Mouse (Mus musculus) midbrain, embryonic 12.5 days (tissue): ENCODE results near the gene Slc6a5. TPM values are rescaled to one million over a fixed set of nuclear protein-coding genes. Genes with fewer than 3 reads are reported as not detected.
A peak's percentile ranks its signal among the peaks of the same experiment; 100 is the strongest.
"Not testable (repeated sequence)": the region's sequence is repeated elsewhere in the genome, so short reads cannot be mapped to it uniquely, and the experiment has no call there.

Experiments used
- ATAC-seq: fragments of 200-750 bp; cut with Nextera tagmentation; 2 replicates; pipeline ENCODE4 v1.8.0; 2017; ENCODE audit warnings: low read depth, moderate TSS enrichment, moderate library complexity; ENCODE audit not compliant: low FRiP score
- H3K27ac ChIP-seq: fragments of 300-500 bp; sonication (generic); replicated peaks from 2 replicates; pipeline ENCODE4 v1.5.1; 2016; ENCODE audit warnings: mild to moderate bottlenecking
- H3K27me3 ChIP-seq: fragments of 300-500 bp; sonication (generic); 2 replicates; pipeline ENCODE4 v1.6.1; 2016; ENCODE audit warnings: mild to moderate bottlenecking
- H3K36me3 ChIP-seq: fragments of 300-500 bp; sonication (generic); 2 replicates; pipeline ENCODE4 v1.6.1; 2016
- H3K4me1 ChIP-seq: fragments of 300-500 bp; sonication (generic); 2 replicates; pipeline ENCODE4 v1.6.1; 2016
- H3K4me2 ChIP-seq: fragments of 300-500 bp; sonication (generic); replicated peaks from 2 replicates; pipeline ENCODE4 v1.6.1; 2016; ENCODE audit warnings: mild to moderate bottlenecking, moderate library complexity
- H3K4me3 ChIP-seq: fragments of 300-500 bp; sonication (generic); 2 replicates; pipeline ENCODE4 v1.5.1; 2016; ENCODE audit warnings: mild to moderate bottlenecking
- H3K9ac ChIP-seq: fragments of 300-500 bp; sonication (generic); replicated peaks from 2 replicates; pipeline ENCODE4 v1.6.1; 2016; ENCODE audit warnings: mild to moderate bottlenecking, moderate library complexity
- H3K9me3 ChIP-seq: fragments of 300-500 bp; sonication (generic); 2 replicates; pipeline ENCODE4 v1.6.1; 2016; ENCODE audit warnings: mild to moderate bottlenecking
- WGBS: fragments of 180-500 bp; shearing (Covaris S2); methylation state at CpG from one replicate; pipeline ENCODE4 v1.1.7; 2016; 5-methylcytosine and 5-hydroxymethylcytosine counted together
- polyA plus RNA-seq: library from polyadenylated mRNA; unstranded; fragments of >200 nt; fragmentation: Nextera tagmentation; extraction: Ambion mirVana; gene quantifications from 2 replicates; pipeline ENCODE4 v1.2.1, GENCODE M21; 2016

Slc6a5 gene
- polyA plus RNA-seq, 1 experiment from 2014 or later, result 0.08 TPM

GRCm38 (mm10) chr7:49915471-49915870 lies 5.5 kb downstream of the Slc6a5 start:
- 0 out of 2 replicates have a peak, but pooled peaks cover 6% of the 10 kb centered on the region for H3K9me3 ChIP-seq
- H3K4me1 ChIP-seq, result peaks cover 9% of the 10 kb centered on the region
- H3K27me3 ChIP-seq, result peaks cover 95% of the 10 kb centered on the region
- ATAC-seq, result no peak
- WGBS, result 2% methylated on average over 11 of the region's 11 CpGs
- H3K27ac ChIP-seq, result no peak overlapping the region
- no peaks in the 10 kb centered on the region for H3K36me3 ChIP-seq
- peak overlapping the region; percentile 30; the same call in 1 of the 2 replicates for H3K4me2 ChIP-seq
- 0 out of 2 replicates have a peak overlapping the region, but pooled peaks have one; percentile 12 for H3K4me3 ChIP-seq
- H3K9ac ChIP-seq, result no peak overlapping the region

- no peak for ATAC-seq
- H3K4me3 ChIP-seq, result no peak overlapping the region
- H3K4me1 ChIP-seq, result peaks cover 9% of the 10 kb centered on the region
- WGBS, result 92% methylated on average over 4 of the region's 4 CpGs
- 0 out of 2 replicates have a peak, but pooled peaks cover 6% of the 10 kb centered on the region for H3K9me3 ChIP-seq
- H3K4me2 ChIP-seq, result no peak overlapping the region
- H3K27ac ChIP-seq, result no peak overlapping the region
- no peaks in the 10 kb centered on the region for H3K36me3 ChIP-seq
- no peak overlapping the region for H3K9ac ChIP-seq
- peaks cover 64% of the 10 kb centered on the region for H3K27me3 ChIP-seq
Observed at GRCm38 (mm10) chr7:49919494-49919893, 9.5 kb downstream of the Slc6a5 start.

- 0 out of 2 replicates have a peak, but pooled peaks cover 6% of the 10 kb centered on the region for H3K9me3 ChIP-seq
- no peak overlapping the region for H3K4me2 ChIP-seq
- no peak overlapping the region for H3K27ac ChIP-seq
- WGBS, result 83% methylated on average over 4 of the region's 4 CpGs
- H3K4me1 ChIP-seq, result peaks cover 8% of the 10 kb centered on the region
- no peak overlapping the region for H3K4me3 ChIP-seq
- H3K9ac ChIP-seq, result no peak overlapping the region
- no peaks in the 10 kb centered on the region for H3K36me3 ChIP-seq
- H3K27me3 ChIP-seq, result peaks cover 59% of the 10 kb centered on the region
- ATAC-seq, result no peak
Observed at GRCm38 (mm10) chr7:49920751-49921150, 10.8 kb downstream of the Slc6a5 start.

GRCm38 (mm10) chr7:49922928-49923327 lies 13.0 kb downstream of the Slc6a5 start:
- no peak overlapping the region for H3K4me2 ChIP-seq
- 34% methylated on average over 4 of the region's 4 CpGs for WGBS
- H3K27ac ChIP-seq, result 0 out of 2 replicates have a peak overlapping the region, but pooled peaks have one; percentile 35
- H3K9me3 ChIP-seq, result 0 out of 2 replicates have a peak, but pooled peaks cover 6% of the 10 kb centered on the region
- no peaks in the 10 kb centered on the region for H3K36me3 ChIP-seq
- peaks cover 6% of the 10 kb centered on the region for H3K4me1 ChIP-seq
- H3K27me3 ChIP-seq, result peaks cover 51% of the 10 kb centered on the region
- H3K9ac ChIP-seq, result 0 out of 2 replicates have a peak overlapping the region, but pooled peaks have one; percentile 13
- ATAC-seq, result peak; percentile 74
- no peak overlapping the region for H3K4me3 ChIP-seq

- Histone ChIP-seq H3K36me3 (no peaks in the 10 kb centered on the region), H3K4me3 (no peak overlapping the region), H3K27me3 (peaks cover 51% of the 10 kb centered on the region), H3K9me3 (0 out of 2 replicates have a peak, but pooled peaks cover 6% of the 10 kb centered on the region), H3K27ac (no peak overlapping the region), H3K9ac (no peak overlapping the region), H3K4me1 (peaks cover 6% of the 10 kb centered on the region), H3K4me2 (0 out of 2 replicates have a peak overlapping the region, but pooled peaks have one; percentile 21)
- ATAC-seq, result peak; percentile 88
- WGBS, result under 1% methylated on average over 13 of the region's 13 CpGs
Observed at GRCm38 (mm10) chr7:49923376-49923775, 13.4 kb downstream of the Slc6a5 start.

GRCm38 (mm10) chr7:49928571-49928970 lies 18.6 kb downstream of the Slc6a5 start:
- H3K9me3 ChIP-seq, result no peaks in the 10 kb centered on the region
- H3K4me3 ChIP-seq, result no peak overlapping the region
- H3K4me2 ChIP-seq, result no peak overlapping the region
- no peaks in the 10 kb centered on the region for H3K36me3 ChIP-seq
- H3K27ac ChIP-seq, result no peak overlapping the region
- peaks cover 42% of the 10 kb centered on the region for H3K27me3 ChIP-seq
- H3K9ac ChIP-seq, result no peak overlapping the region
- 75% methylated on average over 3 of the region's 3 CpGs for WGBS
- ATAC-seq, result no peak
- H3K4me1 ChIP-seq, result no peaks in the 10 kb centered on the region

GRCm38 (mm10) chr7:49929999-49930398 lies 20.1 kb downstream of the Slc6a5 start:
- Histone ChIP-seq H3K27me3 (peaks cover 40% of the 10 kb centered on the region), H3K4me2 (no peak overlapping the region), H3K9me3 (no peaks in the 10 kb centered on the region), H3K4me1 (no peaks in the 10 kb centered on the region), H3K4me3 (no peak overlapping the region), H3K27ac (no peak overlapping the region), H3K9ac (no peak overlapping the region), H3K36me3 (no peaks in the 10 kb centered on the region)
- ATAC-seq, result no peak
- WGBS, result 17% methylated on average over 4 of the region's 4 CpGs

- not testable (repeated sequence) for H3K9me3 ChIP-seq, H3K9ac ChIP-seq, H3K36me3 ChIP-seq, H3K4me1 ChIP-seq, H3K4me2 ChIP-seq, H3K4me3 ChIP-seq, H3K27ac ChIP-seq, ATAC-seq
- WGBS, result 84% methylated on average over 14 of the region's 14 CpGs
- H3K27me3 ChIP-seq, result peaks cover 18% of the 10 kb centered on the region; the same call in 1 of the 2 replicates
Observed at GRCm38 (mm10) chr7:49933386-49934115, 23.6 kb downstream of the Slc6a5 start.

- Histone ChIP-seq H3K36me3 (no peaks in the 10 kb centered on the region), H3K27ac (no peak overlapping the region), H3K4me3 (no peak overlapping the region), H3K27me3 (peaks cover 9% of the 10 kb centered on the region; the same call in 1 of the 2 replicates), H3K9me3 (no peaks in the 10 kb centered on the region), H3K4me2 (no peak overlapping the region), H3K9ac (no peak overlapping the region), H3K4me1 (no peaks in the 10 kb centered on the region)
- ATAC-seq, result no peak
- 82% methylated on average over 3 of the region's 3 CpGs for WGBS
Observed at GRCm38 (mm10) chr7:49936821-49937220, 26.9 kb downstream of the Slc6a5 start.

- 76% methylated on average over 3 of the region's 3 CpGs for WGBS
- ATAC-seq, result no peak
Observed at GRCm38 (mm10) chr7:49942023-49942422, 32.1 kb downstream of the Slc6a5 start.

GRCm38 (mm10) chr7:49942490-49942889 lies 32.5 kb downstream of the Slc6a5 start:
- 0 out of 2 replicates have a peak, but pooled peaks cover 4% of the 10 kb centered on the region for H3K27me3 ChIP-seq
- no peak overlapping the region for H3K4me3 ChIP-seq
- peaks cover 7% of the 10 kb centered on the region; the same call in 1 of the 2 replicates for H3K4me1 ChIP-seq
- H3K9me3 ChIP-seq, result no peaks in the 10 kb centered on the region
- H3K36me3 ChIP-seq, result no peaks in the 10 kb centered on the region
- H3K4me2 ChIP-seq, result no peak overlapping the region
- ATAC-seq, result no peak
- no peak overlapping the region for H3K27ac ChIP-seq
- WGBS, result 63% methylated on average over 5 of the region's 5 CpGs
- no peak overlapping the region for H3K9ac ChIP-seq

More at GRCm38 (mm10) chr7:49942023-49942422, 32.1 kb downstream of the Slc6a5 start:
- H3K9me3 ChIP-seq, result no peaks in the 10 kb centered on the region
- H3K9ac ChIP-seq, result no peak overlapping the region
- H3K27ac ChIP-seq, result no peak overlapping the region
- H3K36me3 ChIP-seq, result no peaks in the 10 kb centered on the region
- 0 out of 2 replicates have a peak, but pooled peaks cover 4% of the 10 kb centered on the region for H3K27me3 ChIP-seq
- no peak overlapping the region for H3K4me3 ChIP-seq
- no peak overlapping the region for H3K4me2 ChIP-seq
- H3K4me1 ChIP-seq, result peaks cover 7% of the 10 kb centered on the region; the same call in 1 of the 2 replicates

GRCm38 (mm10) chr7:49946691-49947090 lies 36.7 kb downstream of the Slc6a5 start:
- H3K27ac ChIP-seq, result no peak overlapping the region
- no peak for ATAC-seq
- no peaks in the 10 kb centered on the region for H3K36me3 ChIP-seq
- WGBS, result 89% methylated on average over 9 of the region's 9 CpGs
- H3K27me3 ChIP-seq, result no peaks in the 10 kb centered on the region
- peaks cover 7% of the 10 kb centered on the region; the same call in 1 of the 2 replicates for H3K4me1 ChIP-seq
- no peaks in the 10 kb centered on the region for H3K9me3 ChIP-seq
- no peak overlapping the region for H3K9ac ChIP-seq
- H3K4me3 ChIP-seq, result no peak overlapping the region
- H3K4me2 ChIP-seq, result no peak overlapping the region
